Mouse (Mus musculus): ENCODE measurements around the gene Rbm20.

- TF ChIP-seq CTCF (IDR thresholded peaks at IDR 0.05; ENCODE audit: low read depth) = no peak
- TF ChIP-seq EP300 (IDR thresholded peaks at IDR 0.05; ENCODE audit: low read depth) = no peak
Measured at GRCm38 (mm10) chr19:53670625-53671141, 6.4 kb upstream of the Rbm20 start.
